Mouse (Mus musculus) cerebellum, adult 2 months (tissue): ENCODE results near the gene Gm45711.
"Not testable (repeated sequence)": the region's sequence is repeated elsewhere in the genome, so short reads cannot be mapped to it uniquely, and the experiment has no call there.

Source experiments
- CTCF ChIP-seq: fragments of 200-500 bp; IDR thresholded peaks from 2 replicates; pipeline ENCODE4 v1.5.1; 2011; ENCODE audit warnings: low read depth, mild to moderate bottlenecking, control low read depth, low read length, moderate library complexity, borderline replicate concordance; ENCODE audit not compliant: insufficient read depth
- POLR2A ChIP-seq: fragments of 200-500 bp; IDR thresholded peaks from 2 replicates; pipeline ENCODE4 v1.6.1; 2011; ENCODE audit warnings: low read length, control low read depth, borderline replicate concordance; ENCODE audit not compliant: insufficient read depth

- not testable (repeated sequence) for TF ChIP-seq CTCF, POLR2A
These were observed 7.3 kb downstream of the Gm45711 start for GRCm38 (mm10) chr8:104302536-104302935.
